Mouse (Mus musculus): Measurements from ENCODE around the gene 2410141K09Rik.
"Not testable (repeated sequence)": the region's sequence is repeated elsewhere in the genome, so short reads cannot be mapped to it uniquely, and the experiment has no call there.

DNA sequence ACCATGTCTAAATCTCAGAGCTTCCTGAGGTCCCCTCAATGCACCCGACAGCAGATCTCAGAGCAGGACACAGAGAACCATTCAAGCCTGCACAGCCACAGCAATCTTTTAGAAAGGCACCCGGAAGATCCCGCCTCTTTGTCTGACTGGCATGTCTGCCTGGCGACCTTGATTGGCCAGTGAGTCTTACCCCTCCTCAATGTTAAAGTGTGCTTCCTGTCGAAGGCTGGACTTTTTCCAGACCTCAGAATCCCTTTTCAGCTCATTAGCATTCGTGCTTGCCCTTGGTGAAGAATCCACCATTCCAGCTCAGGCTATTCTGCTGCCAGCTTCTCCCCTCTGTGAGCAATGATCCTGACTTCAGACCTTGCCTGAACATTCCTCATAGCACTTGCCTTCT, at the start of gene 2410141K09Rik:
- not testable (repeated sequence) for TF ChIP-seq CTCF (IDR thresholded peaks at IDR 0.05; ENCODE audit: borderline replicate concordance, insufficient read depth, low read length); POLR2A (IDR thresholded peaks at IDR 0.05; ENCODE audit: low read depth, low read length)

Measured in embryonic fibroblast, embryonic 13.5 days (primary cell).